Comparison of ENCODE assay signal across 10 mouse cellular contexts in genomic region chr6:56322799-56323198, GRCm38 (mm10).
A peak's percentile ranks its signal among the peaks of the same experiment; 100 is the strongest.
DNase-seq lines count a peak whose midpoint lies in the region; ATAC-seq and TF ChIP-seq lines count a peak whose summit lies in the region.
"Had no signal": no experiment of that assay in that cellular context is flagged by ENCODE, and none has a peak within 500 bp of the region (broad histone marks: within the 10 kb centered on the region; RNA-seq: fewer than 3 reads in every experiment).

No protein-coding gene starts in this region.

- no peak overlapping the region for H3K27ac ChIP-seq in forebrain, embryonic 13.5 days
- H3K27ac ChIP-seq in forebrain, embryonic 12.5 days, result no peak overlapping the region
- no peak overlapping the region for H3K27ac ChIP-seq in midbrain, embryonic 14.5 days (replicated peaks; ENCODE audit: low read depth, low read length)
- no peak overlapping the region for H3K27ac ChIP-seq in midbrain, embryonic 15.5 days
- peak overlapping the region; percentile 19; the same call in 1 of the 2 replicates for H3K27ac ChIP-seq in heart, embryonic 10.5 days
- H3K27ac ChIP-seq in left cerebral cortex, adult 2 months, result no peak overlapping the region
- H3K27ac ChIP-seq: hindbrain, embryonic 15.5 days had no signal

- ATAC-seq in forebrain, embryonic 13.5 days, result peak; percentile 68
- no peak for ATAC-seq in forebrain, embryonic 12.5 days (ENCODE audit: low FRiP score)
- no peak for ATAC-seq in midbrain, embryonic 14.5 days (ENCODE audit: low FRiP score, low TSS enrichment)
- no peak for ATAC-seq in midbrain, embryonic 15.5 days (replicated peaks)

- intact Hi-C loops in left cerebral cortex, adult 2 months (cut with DNase I), result no loop called here

- H3K4me1 ChIP-seq in forebrain, embryonic 13.5 days, result peaks cover 10% of the 10 kb centered on the region
- H3K4me1 ChIP-seq in forebrain, embryonic 12.5 days, result peaks cover 5% of the 10 kb centered on the region; the same call in 1 of the 2 replicates
- H3K4me1 ChIP-seq in midbrain, embryonic 14.5 days (ENCODE audit: control insufficient read depth, insufficient read depth, low read length), result no peaks in the 10 kb centered on the region
- no peaks in the 10 kb centered on the region for H3K4me1 ChIP-seq in midbrain, embryonic 15.5 days
- H3K4me1 ChIP-seq in heart, embryonic 10.5 days, result peaks cover 8% of the 10 kb centered on the region; the same call in 1 of the 2 replicates

- 12% methylated on average over 3 of the region's 3 CpGs for WGBS in forebrain, embryonic 13.5 days
- 7% methylated on average over 3 of the region's 3 CpGs for WGBS in forebrain, embryonic 12.5 days
- WGBS in midbrain, embryonic 14.5 days, result 14% methylated on average over 3 of the region's 3 CpGs
- WGBS in midbrain, embryonic 15.5 days, result 15% methylated on average over 3 of the region's 3 CpGs
- WGBS in heart, embryonic 10.5 days, result 11% methylated on average over 3 of the region's 3 CpGs

- no peaks in the 10 kb centered on the region for H3K36me3 ChIP-seq in forebrain, embryonic 13.5 days (ENCODE audit: poor library complexity, severe bottlenecking)
- H3K36me3 ChIP-seq in forebrain, embryonic 12.5 days (replicated peaks), result no peaks in the 10 kb centered on the region
- H3K36me3 ChIP-seq in midbrain, embryonic 14.5 days (ENCODE audit: control insufficient read depth, insufficient read depth, low read length), result no peaks in the 10 kb centered on the region
- H3K36me3 ChIP-seq in midbrain, embryonic 15.5 days (replicated peaks), result no peaks in the 10 kb centered on the region
- H3K36me3 ChIP-seq in heart, embryonic 10.5 days, result no peaks in the 10 kb centered on the region
- H3K36me3 ChIP-seq: hindbrain, embryonic 15.5 days had no signal

- no peaks in the 10 kb centered on the region for H3K9me3 ChIP-seq in forebrain, embryonic 13.5 days (replicated peaks)
- no peaks in the 10 kb centered on the region for H3K9me3 ChIP-seq in forebrain, embryonic 12.5 days
- H3K9me3 ChIP-seq in midbrain, embryonic 14.5 days (ENCODE audit: control insufficient read depth, low read length), result no peaks in the 10 kb centered on the region
- H3K9me3 ChIP-seq in midbrain, embryonic 15.5 days, result no peaks in the 10 kb centered on the region
- H3K9me3 ChIP-seq in heart, embryonic 10.5 days, result no peaks in the 10 kb centered on the region
- H3K9me3 ChIP-seq: hindbrain, embryonic 15.5 days had no signal

- H3K27me3 ChIP-seq in forebrain, embryonic 13.5 days, result no peaks in the 10 kb centered on the region
- H3K27me3 ChIP-seq in forebrain, embryonic 12.5 days, result no peaks in the 10 kb centered on the region
- no peaks in the 10 kb centered on the region for H3K27me3 ChIP-seq in midbrain, embryonic 14.5 days (ENCODE audit: control insufficient read depth, insufficient read depth, low read length)
- H3K27me3 ChIP-seq in midbrain, embryonic 15.5 days (replicated peaks), result no peaks in the 10 kb centered on the region
- no peaks in the 10 kb centered on the region for H3K27me3 ChIP-seq in heart, embryonic 10.5 days (ENCODE audit: insufficient read depth, poor library complexity, severe bottlenecking)
- H3K27me3 ChIP-seq: hindbrain, embryonic 15.5 days had no signal

- no peak overlapping the region for H3K4me2 ChIP-seq in forebrain, embryonic 13.5 days
- no peak overlapping the region for H3K4me2 ChIP-seq in forebrain, embryonic 12.5 days
- no peak overlapping the region for H3K4me2 ChIP-seq in midbrain, embryonic 14.5 days (ENCODE audit: low read length)
- no peak overlapping the region for H3K4me2 ChIP-seq in midbrain, embryonic 15.5 days
- H3K4me2 ChIP-seq: hindbrain, embryonic 15.5 days had no signal

- no peak overlapping the region for H3K9ac ChIP-seq in forebrain, embryonic 13.5 days
- no peak overlapping the region for H3K9ac ChIP-seq in forebrain, embryonic 12.5 days
- no peak overlapping the region for H3K9ac ChIP-seq in midbrain, embryonic 14.5 days (replicated peaks; ENCODE audit: low read length)
- no peak overlapping the region for H3K9ac ChIP-seq in midbrain, embryonic 15.5 days
- H3K9ac ChIP-seq: hindbrain, embryonic 15.5 days had no signal

- no peak for TF ChIP-seq CTCF in left cerebral cortex, adult 2 months (IDR thresholded peaks at IDR 0.05)

- no peak overlapping the region for H3K4me3 ChIP-seq in forebrain, embryonic 13.5 days
- no peak overlapping the region for H3K4me3 ChIP-seq in forebrain, embryonic 12.5 days (replicated peaks)
- no peak overlapping the region for H3K4me3 ChIP-seq in midbrain, embryonic 14.5 days (replicated peaks; ENCODE audit: low read depth, low read length)
- H3K4me3 ChIP-seq in midbrain, embryonic 15.5 days, result no peak overlapping the region
- H3K4me3 ChIP-seq in heart, embryonic 10.5 days, result 0 out of 2 replicates have a peak overlapping the region, but pooled peaks have one; percentile 18
- no peak overlapping the region for H3K4me3 ChIP-seq in left cerebral cortex, adult 2 months
- H3K4me3 ChIP-seq: hindbrain, embryonic 15.5 days had no signal

- DNase-seq in midbrain, embryonic 14.5 days, result peak; percentile 8
- no peak for DNase-seq in heart, embryonic 10.5 days (ENCODE audit: low spot score)
- peak; percentile 23 for DNase-seq in mesoderm, embryonic 11.5 days (ENCODE audit: low read depth, low spot score)
- no peak for DNase-seq in left cerebral cortex, adult 2 months (ENCODE audit: extremely low spot score in 1 of 2, low spot score in 2 of 2)
- no peak for DNase-seq in gastrocnemius, postnatal 10 days
- DNase-seq: B cell, adult 2 months had no signal

Comparison
In these comparisons a context has a peak if more than half of its experiments do, and no peak if none do; other contexts are left out.
1. DNase-seq: peak in midbrain, embryonic 14.5 days (single experiment) and mesoderm, embryonic 11.5 days (single experiment); none in heart, embryonic 10.5 days (single experiment), left cerebral cortex, adult 2 months (0 of 2) and gastrocnemius, postnatal 10 days (single experiment).